ENCODE assay signal across 10 mouse cellular contexts in the genomic region with DNA sequence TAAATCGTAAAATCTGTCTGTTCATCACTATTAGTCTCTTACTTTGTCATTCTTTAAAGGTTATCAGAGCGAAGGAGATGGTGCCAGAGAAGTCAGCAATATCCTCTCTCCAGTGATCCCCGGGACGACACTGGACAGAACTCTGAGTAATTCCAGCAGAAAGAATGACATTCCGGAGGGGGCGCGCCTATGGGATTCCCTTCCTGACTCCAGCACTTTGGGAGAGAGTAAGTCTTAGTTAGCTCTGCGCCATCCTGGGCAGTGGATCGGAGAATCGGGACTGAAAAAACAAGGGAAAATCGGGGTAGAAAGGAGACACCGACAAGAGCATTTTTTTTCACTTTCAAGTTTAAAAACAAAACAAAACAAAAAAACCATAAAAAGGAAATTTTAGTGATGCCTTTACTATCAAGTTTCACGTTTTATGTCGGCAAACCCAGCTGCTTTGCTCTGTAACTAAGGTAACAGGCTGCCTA. TPM values are rescaled to one million over a fixed set of nuclear protein-coding genes. Genes with fewer than 3 reads are reported as not detected.
DNase-seq lines count a peak whose midpoint lies in the region; ATAC-seq lines count a peak whose summit lies in the region.
"Had no signal": no experiment of that assay in that cellular context is flagged by ENCODE, and none has a peak within 500 bp of the region (broad histone marks: within the 10 kb centered on the region; RNA-seq: fewer than 3 reads in every experiment).

No protein-coding gene starts in this region.

- ATAC-seq in kidney, embryonic 14.5 days (ENCODE audit: low FRiP score, low TSS enrichment), result no peak
- no peak for ATAC-seq in midbrain, embryonic 14.5 days (ENCODE audit: low FRiP score, low TSS enrichment)

- no peaks in the 10 kb centered on the region for H3K36me3 ChIP-seq in kidney, embryonic 14.5 days (ENCODE audit: control insufficient read depth, insufficient read depth, low read length)
- H3K36me3 ChIP-seq in hindbrain, embryonic 10.5 days, result no peaks in the 10 kb centered on the region
- no peaks in the 10 kb centered on the region for H3K36me3 ChIP-seq in midbrain, embryonic 14.5 days (ENCODE audit: control insufficient read depth, insufficient read depth, low read length)

- H3K9me3 ChIP-seq in kidney, embryonic 14.5 days (ENCODE audit: control insufficient read depth, low read length), result no peaks in the 10 kb centered on the region
- no peaks in the 10 kb centered on the region for H3K9me3 ChIP-seq in hindbrain, embryonic 10.5 days
- H3K9me3 ChIP-seq in midbrain, embryonic 14.5 days (ENCODE audit: control insufficient read depth, low read length), result no peaks in the 10 kb centered on the region

- DNase-seq in kidney, adult 8-10 months, result no peak
- DNase-seq in ZHBTc4 (ENCODE audit: low read depth, low spot score), result peak; percentile 57
- peak; percentile 17 for DNase-seq in hindbrain, embryonic 10.5 days (ENCODE audit: low spot score)
- peak; percentile 30 for DNase-seq in midbrain, embryonic 14.5 days
- DNase-seq in ovary, adult 18-20 months (ENCODE audit: low spot score), result no peak
- no peak for DNase-seq in thymus, postnatal 14 days
- no peak for DNase-seq in layer of hippocampus, adult 9-11 months
- DNase-seq: gastrocnemius, adult 2 months had no signal

- WGBS in kidney, embryonic 14.5 days, result under 1% methylated on average over 14 of the region's 14 CpGs
- 2% methylated on average over 14 of the region's 14 CpGs for WGBS in hindbrain, embryonic 10.5 days
- 2% methylated on average over 14 of the region's 14 CpGs for WGBS in midbrain, embryonic 14.5 days

- H3K4me1 ChIP-seq in kidney, embryonic 14.5 days (ENCODE audit: control insufficient read depth, insufficient read depth, low read length), result no peaks in the 10 kb centered on the region
- peaks cover 10% of the 10 kb centered on the region for H3K4me1 ChIP-seq in hindbrain, embryonic 10.5 days (replicated peaks)
- H3K4me1 ChIP-seq in midbrain, embryonic 14.5 days (ENCODE audit: control insufficient read depth, insufficient read depth, low read length), result peaks cover 8% of the 10 kb centered on the region; the same call in 1 of the 2 replicates

- peak overlapping the region; percentile 17 for H3K4me3 ChIP-seq in kidney, embryonic 14.5 days (ENCODE audit: low read length)
- peak overlapping the region; percentile 37 for H3K4me3 ChIP-seq in hindbrain, embryonic 10.5 days
- H3K4me3 ChIP-seq in midbrain, embryonic 14.5 days (replicated peaks; ENCODE audit: low read depth, low read length), result peak overlapping the region; percentile 24
- H3K4me3 ChIP-seq: gastrocnemius, adult 2 months had no signal

- peaks cover 26% of the 10 kb centered on the region for H3K27me3 ChIP-seq in kidney, embryonic 14.5 days (ENCODE audit: control insufficient read depth, insufficient read depth, low read length)
- H3K27me3 ChIP-seq in hindbrain, embryonic 10.5 days (ENCODE audit: insufficient read depth, poor library complexity, severe bottlenecking), result peaks cover 46% of the 10 kb centered on the region
- peaks cover 30% of the 10 kb centered on the region for H3K27me3 ChIP-seq in midbrain, embryonic 14.5 days (ENCODE audit: control insufficient read depth, insufficient read depth, low read length)

- H3K4me2 ChIP-seq in kidney, embryonic 14.5 days (replicated peaks; ENCODE audit: low read depth, low read length), result peak overlapping the region; percentile 41
- peak overlapping the region; percentile 48 for H3K4me2 ChIP-seq in midbrain, embryonic 14.5 days (ENCODE audit: low read length)

- no peak overlapping the region for H3K27ac ChIP-seq in kidney, embryonic 14.5 days (ENCODE audit: low read depth, low read length)
- no peak overlapping the region for H3K27ac ChIP-seq in hindbrain, embryonic 10.5 days
- no peak overlapping the region for H3K27ac ChIP-seq in midbrain, embryonic 14.5 days (replicated peaks; ENCODE audit: low read depth, low read length)
- H3K27ac ChIP-seq: gastrocnemius, adult 2 months; liver, embryonic 14.5 days had no signal

- no peak overlapping the region for H3K9ac ChIP-seq in kidney, embryonic 14.5 days (ENCODE audit: low read depth, low read length)
- H3K9ac ChIP-seq in midbrain, embryonic 14.5 days (replicated peaks; ENCODE audit: low read length), result no peak overlapping the region
- H3K9ac ChIP-seq: liver, embryonic 14.5 days had no signal

RNA-seq across cellular contexts. Expression of a gene that starts 0.9 kb away (rescaled TPM):
- not detected in 2 replicates for polyA plus RNA-seq in kidney, embryonic 14.5 days (2014; fragmentation: Nextera tagmentation; extraction: Ambion mirVana)
- not detected in 2 replicates for polyA plus RNA-seq in hindbrain, embryonic 10.5 days (2016; fragmentation: Nextera tagmentation; extraction: Ambion mirVana)
- polyA plus RNA-seq in midbrain, embryonic 14.5 days (2014; fragmentation: Nextera tagmentation; extraction: Ambion mirVana), result not detected in 2 replicates
- polyA plus RNA-seq: liver, embryonic 14.5 days had no signal

RNA-seq across cellular contexts. Expression of a gene that starts 24.4 kb away (rescaled TPM):
- polyA plus RNA-seq in kidney, embryonic 14.5 days (2014; fragmentation: Nextera tagmentation; extraction: Ambion mirVana), result not detected in 2 replicates
- polyA plus RNA-seq in hindbrain, embryonic 10.5 days (2016; fragmentation: Nextera tagmentation; extraction: Ambion mirVana), result not detected in 2 replicates
- not detected in 2 replicates for polyA plus RNA-seq in midbrain, embryonic 14.5 days (2014; fragmentation: Nextera tagmentation; extraction: Ambion mirVana)
- polyA plus RNA-seq: liver, embryonic 14.5 days had no signal

RNA-seq across cellular contexts. Expression of a gene that starts 38.1 kb away (rescaled TPM):
- polyA plus RNA-seq in kidney, embryonic 14.5 days (2014; fragmentation: Nextera tagmentation; extraction: Ambion mirVana), result not detected in 2 replicates
- not detected in 2 replicates for polyA plus RNA-seq in hindbrain, embryonic 10.5 days (2016; fragmentation: Nextera tagmentation; extraction: Ambion mirVana)
- polyA plus RNA-seq in midbrain, embryonic 14.5 days (2014; fragmentation: Nextera tagmentation; extraction: Ambion mirVana), result not detected in 2 replicates
- polyA plus RNA-seq: liver, embryonic 14.5 days had no signal

RNA-seq across cellular contexts. Expression of a gene that starts 43.1 kb away (rescaled TPM):
- polyA plus RNA-seq in kidney, embryonic 14.5 days (2014; fragmentation: Nextera tagmentation; extraction: Ambion mirVana), result not detected in 2 replicates
- polyA plus RNA-seq in hindbrain, embryonic 10.5 days (2016; fragmentation: Nextera tagmentation; extraction: Ambion mirVana), result 1.6 and 4.9 TPM in 2 replicates
- 30.0 and 32.1 TPM in 2 replicates for polyA plus RNA-seq in midbrain, embryonic 14.5 days (2014; fragmentation: Nextera tagmentation; extraction: Ambion mirVana)
- polyA plus RNA-seq: liver, embryonic 14.5 days had no signal

Comparison
In these comparisons a context has a peak if more than half of its experiments do, and no peak if none do; other contexts are left out.
1. DNase-seq: peak in ZHBTc4 (single experiment), hindbrain, embryonic 10.5 days (single experiment) and midbrain, embryonic 14.5 days (single experiment); none in kidney, adult 8-10 months (0 of 2), ovary, adult 18-20 months (single experiment), thymus, postnatal 14 days (single experiment) and layer of hippocampus, adult 9-11 months (single experiment).
2. Peak in every context shown above with its lines, with median percentiles within 50 percentile points of each other: H3K4me3 ChIP-seq.